31 mouse cellular contexts compared by ENCODE assay signal in genomic region chr8:3275189-3275588, GRCm38 (mm10).
"Had no signal": no experiment of that assay in that cellular context is flagged by ENCODE, and none has a peak within 500 bp of the region (broad histone marks: within the 10 kb centered on the region; RNA-seq: fewer than 3 reads in every experiment).

No protein-coding gene starts in this region.

- H3K4me3 ChIP-seq: limb, embryonic 10.5 days; limb, embryonic 12.5 days; limb, embryonic 13.5 days; limb, embryonic 15.5 days; liver, embryonic 12.5 days; liver, embryonic 13.5 days; liver, embryonic 15.5 days; lung, embryonic 15.5 days; megakaryocyte, embryonic 14.5 days; midbrain, embryonic 12.5 days; midbrain, embryonic 13.5 days; midbrain, embryonic 15.5 days; myocyte; neural tube, embryonic 12.5 days; neural tube, embryonic 13.5 days had no signal

- DNase-seq: left cerebral cortex, postnatal 4 days; liver; liver, embryonic 13.5 days; liver, postnatal 0 days; lung, adult 18-20 months; lung, adult 2 months; lung, embryonic 14.5 days; lung, postnatal 10 days; lung, postnatal 14 days; lung, postnatal 36 days; lung, postnatal 4 days; midbrain, embryonic 14.5 days had no signal

- H3K27me3 ChIP-seq: limb, embryonic 12.5 days; limb, embryonic 13.5 days; limb, embryonic 15.5 days; liver, embryonic 12.5 days; liver, embryonic 13.5 days; liver, embryonic 15.5 days; lung, embryonic 15.5 days; megakaryocyte, embryonic 14.5 days; midbrain, embryonic 12.5 days; midbrain, embryonic 13.5 days; midbrain, embryonic 15.5 days; neural tube, embryonic 12.5 days; neural tube, embryonic 13.5 days had no signal

- ATAC-seq: liver, embryonic 12.5 days; liver, postnatal 0 days; lung, postnatal 0 days; midbrain, embryonic 13.5 days; midbrain, embryonic 15.5 days; midbrain, embryonic 16.5 days had no signal

- H3K36me3 ChIP-seq: midbrain, embryonic 15.5 days had no signal

- H3K9ac ChIP-seq: limb, embryonic 12.5 days; limb, embryonic 13.5 days; limb, embryonic 15.5 days; liver, embryonic 12.5 days; liver, embryonic 13.5 days; liver, embryonic 14.5 days; liver, embryonic 15.5 days; liver, postnatal 0 days; lung, embryonic 14.5 days; lung, embryonic 15.5 days; midbrain, embryonic 12.5 days; midbrain, embryonic 13.5 days; midbrain, embryonic 15.5 days; neural tube, embryonic 12.5 days; neural tube, embryonic 13.5 days had no signal

- H3K4me2 ChIP-seq: limb, embryonic 12.5 days; limb, embryonic 13.5 days; limb, embryonic 15.5 days; liver, embryonic 11.5 days; liver, embryonic 12.5 days; liver, embryonic 13.5 days; liver, embryonic 15.5 days; lung, embryonic 14.5 days; lung, embryonic 15.5 days; midbrain, embryonic 12.5 days; midbrain, embryonic 13.5 days; midbrain, embryonic 15.5 days; neural tube, embryonic 12.5 days; neural tube, embryonic 13.5 days had no signal

- H3K27ac ChIP-seq: limb, embryonic 10.5 days; limb, embryonic 12.5 days; limb, embryonic 13.5 days; limb, embryonic 15.5 days; liver, embryonic 12.5 days; liver, embryonic 13.5 days; liver, embryonic 14.5 days; liver, embryonic 15.5 days; lung, embryonic 15.5 days; macrophage; midbrain, embryonic 12.5 days; midbrain, embryonic 13.5 days; midbrain, embryonic 15.5 days; neural tube, embryonic 12.5 days; neural tube, embryonic 13.5 days had no signal

- H3K9me3 ChIP-seq: limb, embryonic 10.5 days; limb, embryonic 12.5 days; limb, embryonic 13.5 days; limb, embryonic 15.5 days; liver, embryonic 12.5 days; liver, embryonic 13.5 days; liver, embryonic 15.5 days; lung, embryonic 15.5 days; megakaryocyte, embryonic 14.5 days; midbrain, embryonic 12.5 days; midbrain, embryonic 13.5 days; midbrain, embryonic 15.5 days; neural tube, embryonic 12.5 days; neural tube, embryonic 13.5 days had no signal
